Mouse (Mus musculus) lung, embryonic 16.5 days (tissue): ENCODE data around the gene Irf9. TPM values are rescaled to one million over a fixed set of nuclear protein-coding genes. Genes with fewer than 3 reads are reported as not detected.
A peak's percentile ranks its signal among the peaks of the same experiment; 100 is the strongest.

Experiments used
- ATAC-seq: fragments of 200-750 bp; cut with Nextera tagmentation; 2 replicates; pipeline ENCODE4 v1.8.0; 2017; ENCODE audit warnings: low read depth, mild to moderate bottlenecking, moderate library complexity
- H3K27ac ChIP-seq: fragments of 300-500 bp; sonication (generic); 2 replicates; pipeline ENCODE4 v1.5.1; 2014; ENCODE audit warnings: mild to moderate bottlenecking, control low read depth, low read length
- H3K27me3 ChIP-seq: fragments of 300-500 bp; sonication (generic); 2 replicates; pipeline ENCODE4 v1.6.1; 2014; ENCODE audit warnings: low read depth, low read length, mixed read lengths; ENCODE audit not compliant: control insufficient read depth, insufficient read depth
- H3K36me3 ChIP-seq: fragments of 300-500 bp; sonication (generic); 2 replicates; pipeline ENCODE4 v1.6.1; 2014; ENCODE audit warnings: low read length; ENCODE audit not compliant: control insufficient read depth, insufficient read depth
- H3K4me1 ChIP-seq: fragments of 300-500 bp; sonication (generic); replicated peaks from 2 replicates; pipeline ENCODE4 v1.6.1; 2014; ENCODE audit warnings: low read length, mixed read lengths; ENCODE audit not compliant: control insufficient read depth, insufficient read depth
- H3K4me2 ChIP-seq: fragments of 300-500 bp; sonication (generic); 2 replicates; pipeline ENCODE4 v1.6.1; 2014; ENCODE audit warnings: low read depth, low read length, control low read depth
- H3K4me3 ChIP-seq: fragments of 300-500 bp; sonication (generic); 2 replicates; pipeline ENCODE4 v1.5.1; 2014; ENCODE audit warnings: mild to moderate bottlenecking, low read length, control low read depth
- H3K9ac ChIP-seq: fragments of 300-500 bp; sonication (generic); 2 replicates; pipeline ENCODE4 v1.6.1; 2014; ENCODE audit warnings: low read length, control low read depth
- H3K9me3 ChIP-seq: fragments of 300-500 bp; sonication (generic); 2 replicates; pipeline ENCODE4 v1.6.1; 2016; ENCODE audit warnings: low read length; ENCODE audit not compliant: control insufficient read depth
- WGBS: fragments of 180-500 bp; shearing (Covaris S2); extraction: QIAGEN DNeasy Blood & Tissue Kit; methylation state at CpG from one replicate; pipeline ENCODE4 v1.1.7; 2014; 5-methylcytosine and 5-hydroxymethylcytosine counted together
- polyA plus RNA-seq: library from polyadenylated mRNA; unstranded; fragments of >200 nt; fragmentation: Nextera tagmentation; extraction: Ambion mirVana; gene quantifications from 2 replicates; pipeline ENCODE4 v1.2.1, GENCODE M21; 2015

Irf9 gene
- polyA plus RNA-seq, result 12.9 and 15.6 TPM in 2 replicates

- peaks cover 4% of the 10 kb centered on the region for H3K4me1 ChIP-seq
- WGBS, result 86% methylated on average over 7 of the region's 7 CpGs
Measured at GRCm38 (mm10) chr14:55603271-55603632, at the start of gene Irf9. TSS of gene Irf9 (plus strand) at chr14:55603571.

GRCm38 (mm10) chr14:55554635-55555034 is 48.7 kb upstream of the Irf9 start:
- no peak overlapping the region for H3K27ac ChIP-seq
- H3K27me3 ChIP-seq, result no peaks in the 10 kb centered on the region
- H3K36me3 ChIP-seq, result peaks cover 1% of the 10 kb centered on the region
- H3K4me2 ChIP-seq, result no peak overlapping the region
- H3K4me1 ChIP-seq, result peaks cover 6% of the 10 kb centered on the region
- H3K9ac ChIP-seq, result no peak overlapping the region
- H3K9me3 ChIP-seq, result no peaks in the 10 kb centered on the region
- ATAC-seq, result no peak
- H3K4me3 ChIP-seq, result no peak overlapping the region

More at GRCm38 (mm10) chr14:55603271-55603632, at the start of gene Irf9:
- Histone ChIP-seq H3K27ac (peak within 1 kb of the TSS; percentile 77), H3K4me3 (peak within 1 kb of the TSS; percentile 41), H3K4me2 (peak within 1 kb of the TSS; percentile 53), H3K9me3 (no peaks in the 10 kb centered on the region), H3K27me3 (no peaks in the 10 kb centered on the region), H3K36me3 (peaks cover 40% of the 10 kb centered on the region), H3K9ac (peak within 1 kb of the TSS; percentile 58)
- ATAC-seq, result no peak

- Histone ChIP-seq H3K9ac (no peak overlapping the region), H3K4me2 (no peak overlapping the region), H3K4me1 (peaks cover 6% of the 10 kb centered on the region), H3K4me3 (no peak overlapping the region), H3K9me3 (no peaks in the 10 kb centered on the region), H3K27me3 (no peaks in the 10 kb centered on the region), H3K27ac (no peak overlapping the region), H3K36me3 (no peaks in the 10 kb centered on the region)
- 74% methylated on average over 3 of the region's 3 CpGs for WGBS
- no peak for ATAC-seq
Measured at GRCm38 (mm10) chr14:55555788-55556187, 47.6 kb upstream of the Irf9 start.

GRCm38 (mm10) chr14:55557003-55557402 is 46.4 kb upstream of the Irf9 start:
- no peak overlapping the region for H3K9ac ChIP-seq
- ATAC-seq, result no peak
- H3K27me3 ChIP-seq, result no peaks in the 10 kb centered on the region
- no peaks in the 10 kb centered on the region for H3K36me3 ChIP-seq
- peak overlapping the region; percentile 47; the same call in 1 of the 2 replicates for H3K27ac ChIP-seq
- H3K4me2 ChIP-seq, result no peak overlapping the region
- peaks cover 17% of the 10 kb centered on the region for H3K4me1 ChIP-seq
- H3K9me3 ChIP-seq, result no peaks in the 10 kb centered on the region
- no peak overlapping the region for H3K4me3 ChIP-seq
- 18% methylated on average over 5 of the region's 5 CpGs for WGBS

- Histone ChIP-seq H3K4me1 (peaks cover 20% of the 10 kb centered on the region), H3K27ac (0 out of 2 replicates have a peak overlapping the region, but pooled peaks have one; percentile 47), H3K4me3 (no peak overlapping the region), H3K4me2 (no peak overlapping the region), H3K9ac (no peak overlapping the region), H3K9me3 (no peaks in the 10 kb centered on the region), H3K27me3 (no peaks in the 10 kb centered on the region), H3K36me3 (no peaks in the 10 kb centered on the region)
- ATAC-seq, result no peak
- WGBS, result 78% methylated on average over 3 of the region's 3 CpGs
Measured at GRCm38 (mm10) chr14:55557587-55557986, 45.8 kb upstream of the Irf9 start.

GRCm38 (mm10) chr14:55558740-55559448 is 44.5 kb upstream of the Irf9 start:
- Histone ChIP-seq H3K9me3 (no peaks in the 10 kb centered on the region), H3K4me3 (no peak overlapping the region), H3K36me3 (peaks cover 1% of the 10 kb centered on the region; the same call in 1 of the 2 replicates), H3K27ac (0 out of 2 replicates have a peak overlapping the region, but pooled peaks have one; percentile 17), H3K27me3 (no peaks in the 10 kb centered on the region), H3K9ac (no peak overlapping the region), H3K4me2 (peak overlapping the region; percentile 91), H3K4me1 (peaks cover 20% of the 10 kb centered on the region)
- 46% methylated on average over 6 of the region's 6 CpGs for WGBS
- ATAC-seq, result no peak

GRCm38 (mm10) chr14:55559799-55560201 is 43.6 kb upstream of the Irf9 start, which contains the start of gene Dcaf11:
TSS of gene Dcaf11 (plus strand) at chr14:55560006.
- peak within 1 kb of the TSS; percentile 91 for H3K4me2 ChIP-seq
- H3K9me3 ChIP-seq, result no peaks in the 10 kb centered on the region
- no peaks in the 10 kb centered on the region for H3K27me3 ChIP-seq
- H3K36me3 ChIP-seq, result peaks cover 10% of the 10 kb centered on the region
- peak within 1 kb of the TSS; percentile 83 for H3K4me3 ChIP-seq
- H3K27ac ChIP-seq, result peak within 1 kb of the TSS; percentile 100
- H3K9ac ChIP-seq, result peak within 1 kb of the TSS; percentile 87
- WGBS, result under 1% methylated on average over 27 of the region's 27 CpGs
- ATAC-seq, result peak; percentile 78
- H3K4me1 ChIP-seq, result peaks cover 20% of the 10 kb centered on the region

GRCm38 (mm10) chr14:55560202-55561073 is 42.9 kb upstream of the Irf9 start, which contains the start of gene A730061H03Rik:
TSS of gene A730061H03Rik (minus strand) at chr14:55560406.
- Histone ChIP-seq H3K4me3 (peak within 1 kb of the TSS; percentile 83), H3K4me1 (peaks cover 20% of the 10 kb centered on the region), H3K9me3 (no peaks in the 10 kb centered on the region), H3K4me2 (peak within 1 kb of the TSS; percentile 91), H3K36me3 (peaks cover 14% of the 10 kb centered on the region), H3K27ac (peak within 1 kb of the TSS; percentile 100), H3K9ac (peak within 1 kb of the TSS; percentile 87), H3K27me3 (no peaks in the 10 kb centered on the region)
- WGBS, result under 1% methylated on average over 51 of the region's 51 CpGs
- peak; percentile 95 for ATAC-seq

- Histone ChIP-seq H3K9me3 (no peaks in the 10 kb centered on the region), H3K36me3 (peaks cover 25% of the 10 kb centered on the region), H3K4me2 (peak overlapping the region; percentile 91), H3K27ac (no peak overlapping the region), H3K4me3 (peak overlapping the region; percentile 83), H3K27me3 (no peaks in the 10 kb centered on the region), H3K9ac (no peak overlapping the region), H3K4me1 (peaks cover 17% of the 10 kb centered on the region)
- WGBS, result 67% methylated on average over 10 of the region's 10 CpGs
- no peak for ATAC-seq
Measured at GRCm38 (mm10) chr14:55561860-55562259, 41.5 kb upstream of the Irf9 start.
